Mouse (Mus musculus) kidney, postnatal 14 days (tissue): Measurements from ENCODE around the gene Osbpl11.
"Not testable (repeated sequence)": the region's sequence is repeated elsewhere in the genome, so short reads cannot be mapped to it uniquely, and the experiment has no call there.

Source experiments
- DNase-seq: peaks from one replicate; pipeline ENCODE4 v3.0.0; 2022; ENCODE audit warnings: mixed read lengths

The Osbpl11 gene

DNA sequence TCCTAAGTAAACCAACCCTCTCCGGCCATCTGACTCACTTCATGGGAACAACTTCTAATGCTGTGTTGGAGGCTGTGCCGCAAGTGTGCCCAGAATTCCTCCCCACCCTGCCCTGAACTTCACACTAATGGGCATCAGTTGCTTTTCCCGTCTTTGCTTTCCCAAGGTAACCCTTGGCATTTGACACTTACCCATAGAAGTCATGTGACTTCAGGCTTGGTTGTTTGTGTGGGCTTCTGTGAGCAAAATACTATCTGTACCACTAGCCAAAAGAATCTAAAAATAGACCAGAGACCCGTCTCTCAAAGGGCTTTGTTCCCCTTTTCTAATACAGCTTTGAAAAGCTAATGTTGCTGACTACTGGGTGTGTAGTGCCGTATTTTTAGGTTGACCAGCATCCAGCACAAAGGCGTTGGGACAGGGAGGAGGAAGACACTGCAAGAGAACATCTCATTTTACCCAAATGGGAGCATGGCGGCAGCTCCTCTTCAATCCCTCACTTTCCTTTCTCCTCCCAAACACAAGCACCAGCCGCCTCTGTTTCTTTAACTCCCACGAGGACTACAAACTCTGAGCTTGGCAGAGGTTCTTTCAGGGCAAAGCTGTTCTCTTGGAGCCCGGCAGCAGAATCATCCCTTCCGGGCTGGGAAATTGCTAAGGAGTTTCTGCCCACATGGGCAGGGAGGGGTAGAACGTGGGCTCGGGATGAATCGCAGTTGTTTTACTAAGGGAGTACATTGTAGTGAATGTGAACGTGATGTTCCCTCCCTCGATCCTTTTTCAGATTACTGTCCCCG lies 6.4 kb upstream of the Osbpl11 start:
- no peak for DNase-seq

DNA sequence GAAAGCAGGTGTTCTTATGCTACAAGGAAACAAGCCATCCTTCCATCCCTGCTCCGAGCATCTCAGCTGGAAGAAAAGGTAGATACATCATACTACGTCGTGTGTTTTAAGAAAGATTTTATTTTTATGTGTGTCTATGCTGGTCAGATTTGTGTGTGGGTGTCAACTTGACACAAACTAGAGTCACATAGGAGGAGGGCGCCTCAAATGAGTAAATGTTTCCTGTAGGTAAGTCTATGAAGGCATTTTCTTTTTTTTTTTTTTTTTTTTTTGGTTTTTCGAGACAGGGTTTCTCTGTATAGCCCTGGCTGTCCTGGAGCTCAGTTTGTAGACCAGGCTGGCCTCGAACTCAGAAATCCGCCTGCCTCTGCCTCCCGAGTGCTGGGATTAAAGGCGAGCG lies 5.6 kb upstream of the Osbpl11 start:
- not testable (repeated sequence) for DNase-seq

- no peak for DNase-seq
Measured at GRCm38 (mm10) chr16:33179911-33180310, 5.0 kb upstream of the Osbpl11 start.

- DNase-seq: no peak
Measured at GRCm38 (mm10) chr16:33180793-33181192, 4.1 kb upstream of the Osbpl11 start.

DNA sequence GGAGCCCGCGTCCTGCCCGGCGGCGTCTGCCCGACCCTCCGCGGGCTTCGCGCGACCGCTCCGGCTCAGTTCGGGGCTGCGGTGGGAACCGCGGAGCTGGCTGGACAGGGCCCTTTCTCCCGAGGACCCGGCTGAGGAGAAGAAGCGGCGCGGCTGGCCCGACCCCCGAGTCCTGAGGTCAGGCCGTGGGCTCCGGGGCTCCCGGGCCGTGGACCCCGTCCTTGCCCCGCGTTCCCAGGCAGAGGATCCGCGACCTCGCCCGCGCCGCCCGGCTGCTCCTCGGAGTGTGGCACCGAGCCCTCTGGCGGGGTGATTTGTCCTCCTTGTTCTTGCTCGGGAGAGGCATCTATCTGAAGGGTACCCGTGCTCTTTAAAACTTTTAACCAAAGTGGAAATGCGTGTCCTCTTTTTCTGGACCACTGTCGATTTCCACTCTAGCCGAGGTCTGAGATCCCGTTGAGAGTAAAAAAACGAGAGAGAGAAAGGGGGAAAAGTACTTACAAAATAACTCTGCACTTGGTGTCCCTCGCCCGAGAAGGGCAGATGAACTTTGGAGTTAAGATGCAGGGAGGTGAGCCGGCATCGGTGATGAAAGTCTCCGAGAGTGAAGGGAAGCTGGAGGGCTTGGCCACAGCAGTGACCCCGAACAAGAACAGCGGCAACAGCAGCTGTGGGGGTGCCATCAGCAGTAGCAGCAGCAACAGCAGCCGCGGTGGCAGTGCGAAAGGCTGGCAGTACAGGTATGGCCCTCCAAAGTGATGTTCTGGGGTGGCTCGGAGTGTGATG lies 583 bp downstream of the Osbpl11 start:
- peak; percentile 68 for DNase-seq

- no peak for DNase-seq
Measured at GRCm38 (mm10) chr16:33186134-33186533, 1.3 kb downstream of the Osbpl11 start.

DNA sequence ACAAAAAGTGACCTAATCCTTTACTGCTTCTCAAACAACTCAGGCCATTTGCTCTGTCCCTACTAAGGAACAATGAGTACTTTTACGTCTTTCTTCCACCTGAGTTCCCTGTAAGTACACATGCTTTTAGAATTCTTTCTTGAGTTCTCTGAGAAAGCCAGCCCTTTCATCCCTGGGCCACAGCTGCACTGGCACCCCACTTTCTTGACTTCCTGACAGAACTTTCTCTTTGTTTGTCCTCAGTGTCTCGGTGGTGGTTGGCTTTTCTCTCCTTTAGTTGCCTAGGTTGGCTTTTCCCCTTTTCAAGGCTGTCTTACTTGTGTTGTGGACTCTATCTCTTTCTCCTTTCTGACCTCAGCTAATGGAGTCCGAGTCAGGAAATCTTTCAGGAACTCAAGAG lies 3.2 kb downstream of the Osbpl11 start:
- no peak for DNase-seq

DNA sequence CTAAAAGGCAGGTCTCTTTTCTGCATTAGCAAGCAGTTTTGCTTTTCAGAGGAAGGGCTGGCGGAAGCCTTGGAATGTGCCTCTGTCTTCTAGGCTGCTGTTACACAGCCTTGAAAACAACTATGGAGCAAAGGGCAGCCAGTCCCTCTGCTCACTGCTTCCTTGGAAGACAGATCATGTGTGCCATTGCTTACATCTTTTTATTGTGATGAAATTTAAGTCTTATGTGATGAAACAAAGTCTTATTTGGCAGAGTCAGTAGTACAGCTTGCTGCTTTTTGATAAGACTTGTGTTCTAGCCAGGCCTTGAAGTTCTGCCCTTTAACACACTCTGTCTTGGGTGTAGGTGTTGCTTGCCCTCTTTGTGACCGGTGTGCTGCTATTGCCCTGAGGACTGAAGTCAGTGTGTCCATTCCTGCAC lies 6.8 kb downstream of the Osbpl11 start:
- DNase-seq: peak; percentile 72

DNA sequence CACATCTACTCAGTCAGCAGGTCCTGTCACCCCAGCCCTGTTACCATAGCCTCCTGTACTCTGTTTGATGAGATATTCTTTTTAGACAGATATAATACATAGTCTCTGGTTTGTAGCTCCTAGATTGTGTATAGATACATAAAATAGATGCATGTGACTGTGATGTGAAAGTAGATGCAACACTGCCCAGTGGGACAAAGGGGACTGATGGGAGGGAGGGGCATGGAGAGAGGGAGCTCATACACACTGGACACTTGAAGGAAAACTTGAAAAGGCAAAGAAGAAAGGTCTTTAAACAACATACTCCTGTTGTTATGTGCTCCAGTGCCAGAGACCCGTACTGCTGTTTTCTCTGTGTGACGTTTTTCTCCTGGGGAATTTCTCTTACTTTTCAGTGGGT lies 7.4 kb downstream of the Osbpl11 start:
- no peak for DNase-seq

DNA sequence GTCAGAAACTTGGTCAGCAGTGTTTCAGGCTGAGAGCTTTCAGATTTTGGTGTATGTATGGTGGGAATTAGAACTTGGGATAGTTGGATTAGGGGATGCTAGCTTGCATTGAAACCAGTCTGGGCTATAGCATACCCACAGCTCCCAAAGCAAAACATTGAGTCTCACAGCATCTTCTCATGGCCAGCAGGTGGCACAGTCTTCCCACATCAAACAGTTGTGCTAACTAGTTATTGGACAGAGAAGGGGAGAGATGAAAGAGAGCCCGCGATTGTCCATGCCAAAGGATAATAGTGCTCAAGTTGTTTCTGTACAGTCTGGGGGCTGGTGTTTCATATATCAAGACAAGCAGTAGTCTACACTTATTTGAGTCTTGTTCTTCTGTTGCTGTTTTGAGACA lies 8.8 kb downstream of the Osbpl11 start:
- DNase-seq: peak; percentile 67

DNA sequence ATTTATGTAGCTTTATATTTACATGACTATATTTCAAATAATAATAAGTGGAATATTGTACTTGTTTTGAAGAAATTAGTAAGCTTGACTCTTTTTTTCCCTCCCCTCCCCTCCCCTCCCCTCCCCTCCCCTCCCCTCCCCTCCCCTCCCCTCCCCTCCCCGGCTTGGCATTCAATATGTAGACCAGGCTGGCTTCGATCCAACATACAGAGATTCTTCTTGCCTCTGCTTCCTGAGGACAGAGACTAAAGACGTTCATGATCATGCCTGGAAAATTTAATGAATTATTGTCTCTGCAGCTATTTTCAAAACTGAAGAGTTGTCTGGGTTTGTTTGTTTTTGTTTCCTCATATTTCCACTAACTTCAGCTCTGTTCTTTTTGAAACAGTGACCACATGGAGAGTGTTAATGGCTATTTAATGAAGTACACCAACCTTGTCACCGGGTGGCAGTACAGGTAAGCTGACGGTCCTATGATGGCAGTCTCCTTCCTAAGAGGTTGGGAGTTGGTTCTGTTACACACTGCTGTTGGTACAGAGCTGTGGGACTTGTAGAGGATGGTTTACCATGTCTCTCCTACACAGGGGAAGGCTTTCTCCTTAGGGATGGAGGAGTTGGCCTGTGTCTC lies 10.9 kb downstream of the Osbpl11 start:
- peak; percentile 53 for DNase-seq

DNA sequence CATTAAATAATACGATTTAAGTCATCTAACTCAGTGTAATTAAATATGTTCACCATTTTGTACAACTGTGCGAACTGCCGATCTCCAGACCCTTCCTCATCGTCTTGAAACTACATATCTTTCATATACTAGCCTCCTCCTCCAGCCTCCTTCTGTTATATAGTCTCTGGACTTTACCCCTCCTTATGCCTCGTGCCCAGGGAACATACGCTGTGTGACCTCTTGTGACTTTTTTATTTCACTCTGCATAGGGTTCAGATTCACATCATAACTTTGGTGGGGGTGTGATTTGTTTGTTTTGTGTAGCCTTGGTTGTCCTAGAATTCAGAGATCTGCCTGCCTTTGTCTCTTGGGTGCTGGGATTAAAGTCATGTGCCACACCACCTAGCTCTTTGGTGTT lies 11.7 kb downstream of the Osbpl11 start:
- no peak for DNase-seq

DNA sequence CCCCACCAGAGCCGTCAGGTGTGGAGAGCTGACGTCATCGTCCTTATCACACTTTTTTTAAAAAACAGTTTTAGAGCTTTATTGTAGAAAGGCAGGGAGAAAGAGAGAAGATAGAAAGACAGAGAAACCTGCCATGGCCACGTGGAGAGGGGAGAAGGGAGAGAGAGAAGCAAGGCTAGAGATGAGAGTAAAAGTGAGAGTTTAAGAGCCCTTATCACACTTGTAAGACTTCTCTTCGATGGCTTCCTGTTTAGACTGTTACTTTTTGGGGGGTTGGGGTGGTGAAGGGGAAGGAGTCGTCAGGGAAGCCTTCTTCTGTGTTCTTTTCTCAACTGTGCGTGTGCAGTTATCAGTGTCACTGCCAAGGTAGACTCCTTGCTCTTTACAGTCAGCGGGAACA lies 15.7 kb downstream of the Osbpl11 start:
- no peak for DNase-seq

DNA sequence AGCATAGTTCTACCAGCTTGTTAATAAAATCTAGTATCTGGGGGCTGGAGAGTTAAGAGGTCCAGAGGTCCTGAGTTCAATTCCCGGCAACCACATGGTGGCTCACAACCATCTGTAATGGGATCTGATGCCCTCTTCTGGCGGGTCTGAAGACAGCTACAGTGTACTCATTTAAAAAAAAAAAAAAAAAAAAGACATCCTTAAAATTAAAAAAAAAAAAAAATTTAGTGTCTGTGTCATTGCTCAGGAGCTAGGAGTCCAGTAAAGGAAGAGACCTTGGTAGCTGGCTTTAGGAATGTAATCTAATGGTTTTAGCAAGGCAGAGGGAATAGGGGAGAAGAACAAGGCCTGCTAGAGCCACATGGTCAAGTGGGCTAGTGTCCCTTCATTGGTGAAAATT lies 25.9 kb downstream of the Osbpl11 start:
- DNase-seq: no peak

DNA sequence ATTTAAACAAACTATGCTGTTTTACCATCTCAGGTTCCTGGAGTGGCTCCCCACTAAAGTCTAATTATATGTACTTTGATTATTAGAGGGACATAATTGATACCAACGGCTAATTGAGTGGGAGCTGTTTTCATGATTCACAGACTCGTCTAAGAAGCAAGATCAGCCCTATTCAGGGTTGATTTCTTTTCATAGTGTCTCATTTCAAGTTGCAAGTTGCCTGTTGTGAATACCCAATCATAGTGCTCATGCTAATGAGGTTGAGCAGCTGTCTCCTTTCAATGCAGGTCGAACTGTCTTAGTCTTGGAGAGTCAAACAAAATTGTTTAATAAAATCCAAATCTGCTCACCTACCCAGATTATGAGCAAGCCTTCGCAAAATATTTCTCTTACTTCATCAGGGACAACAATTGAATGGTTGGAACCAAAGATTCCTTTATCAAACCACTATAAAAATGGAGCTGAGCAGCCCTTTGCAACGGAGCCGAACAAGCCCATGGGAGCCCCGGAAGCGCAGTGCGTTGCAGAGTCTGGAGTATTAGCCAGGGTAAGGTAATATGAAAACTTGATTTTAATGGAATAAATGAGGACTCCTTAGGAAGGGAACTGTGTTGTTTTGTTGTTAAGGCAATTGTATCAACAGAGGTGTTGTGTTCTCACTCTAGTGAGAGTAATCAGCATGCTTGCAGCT lies 31.6 kb downstream of the Osbpl11 start:
- DNase-seq: no peak

- not testable (repeated sequence) for DNase-seq
Measured at GRCm38 (mm10) chr16:33217553-33218085, 32.7 kb downstream of the Osbpl11 start.

DNA sequence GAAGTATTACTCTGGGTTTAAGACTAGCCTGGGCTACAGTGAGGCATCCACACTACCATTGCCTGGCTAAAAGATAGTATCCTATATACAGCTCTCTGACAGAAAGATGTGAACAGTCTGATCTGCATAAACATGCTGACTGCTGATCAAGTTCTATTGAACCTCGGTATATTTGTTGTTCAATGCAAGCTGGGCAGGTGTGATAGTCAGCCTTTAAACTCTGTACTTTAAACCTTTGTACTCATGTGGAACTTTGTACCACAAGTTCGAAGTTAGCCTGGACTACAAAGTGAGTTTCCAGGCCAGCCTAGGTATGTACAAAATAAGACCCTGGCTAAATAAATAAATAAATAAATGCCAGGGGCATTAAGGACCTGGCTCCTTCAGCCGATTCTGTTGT lies 37.6 kb downstream of the Osbpl11 start:
- no peak for DNase-seq

GRCm38 (mm10) chr16:33224381-33224780 lies 39.5 kb downstream of the Osbpl11 start:
- no peak for DNase-seq

GRCm38 (mm10) chr16:33234128-33234527 lies 49.3 kb downstream of the Osbpl11 start:
- DNase-seq: peak; percentile 52

- no peak for DNase-seq
Measured at GRCm38 (mm10) chr16:33236151-33236550, 51.3 kb downstream of the Osbpl11 start.

- no peak for DNase-seq
Measured at GRCm38 (mm10) chr16:33239305-33239704, 54.4 kb downstream of the Osbpl11 start.

DNA sequence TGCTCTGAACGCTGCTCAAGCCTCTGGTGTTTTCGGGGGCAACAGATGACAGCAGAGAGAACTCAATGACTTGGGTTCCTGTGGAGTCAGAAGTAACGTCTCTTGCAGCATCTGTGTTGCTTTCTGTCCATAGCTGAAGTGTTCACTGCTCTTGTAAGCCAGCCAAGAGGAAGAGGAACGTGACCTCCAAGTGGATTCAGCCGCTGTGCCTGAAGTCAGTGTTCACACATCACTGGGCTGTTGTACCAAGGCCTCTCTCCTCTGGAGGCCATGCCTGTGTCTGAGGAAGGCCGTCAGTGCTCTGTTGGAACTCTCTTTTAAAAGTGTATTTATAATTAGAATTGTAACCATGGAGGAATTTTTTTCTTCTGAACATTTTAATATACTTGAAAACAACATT lies 57.2 kb downstream of the Osbpl11 start:
- peak; percentile 67 for DNase-seq
